Mouse (Mus musculus) ES-E14 (cell line): ENCODE measurements around the gene Slc16a9. TPM values are rescaled to one million over a fixed set of nuclear protein-coding genes. Genes with fewer than 3 reads are reported as not detected.
"Not testable (repeated sequence)": the region's sequence is repeated elsewhere in the genome, so short reads cannot be mapped to it uniquely, and the experiment has no call there.

Experiments used
- DNase-seq: peaks from one replicate; pipeline ENCODE4 v3.0.0-alpha.2; 2013; ENCODE audit warnings: low read depth, low spot score
- H3K27ac ChIP-seq: 2 replicates; pipeline ENCODE4 v1.5.1; 2012; ENCODE audit warnings: low read depth, mild to moderate bottlenecking, low read length, moderate library complexity, mixed read lengths; ENCODE audit not compliant: poor library complexity, insufficient read depth, severe bottlenecking
- H3K36me3 ChIP-seq: 2 replicates; pipeline ENCODE4 v1.6.1; 2012; ENCODE audit warnings: mild to moderate bottlenecking, low read length, moderate library complexity, mixed read lengths; ENCODE audit not compliant: control insufficient read depth, poor library complexity, insufficient read depth, severe bottlenecking
- H3K4me1 ChIP-seq, 2 experiments: fragments of 150-350 bp in 1 of 2; sonication (generic) in 1 of 2; 2 replicates each; pipeline ENCODE4 v1.6.1; 2012; ENCODE audit warnings: low read length in 2 of 2, mild to moderate bottlenecking in 1 of 2, mixed read lengths in 1 of 2; ENCODE audit not compliant: control insufficient read depth in 2 of 2, insufficient read depth in 2 of 2, poor library complexity in 1 of 2
- H3K4me3 ChIP-seq, 2 experiments: fragments of 150-350 bp in 1 of 2; sonication (generic) in 1 of 2; 2 replicates each; pipeline ENCODE4 v1.5.1; 2012; ENCODE audit warnings: low read length in 2 of 2, low read depth in 1 of 2, mild to moderate bottlenecking in 1 of 2, mixed read lengths in 1 of 2; ENCODE audit not compliant: insufficient read depth in 1 of 2, poor library complexity in 1 of 2, severe bottlenecking in 1 of 2
- H3K9ac ChIP-seq: 2 replicates; pipeline ENCODE4 v1.6.1; 2012; ENCODE audit warnings: low read depth, mild to moderate bottlenecking, low read length, mixed read lengths; ENCODE audit not compliant: poor library complexity, insufficient read depth, severe bottlenecking
- H3K9me3 ChIP-seq: fragments of 150-350 bp; sonication (generic); 2 replicates; pipeline ENCODE4 v1.6.1; 2012; ENCODE audit warnings: low read depth, mild to moderate bottlenecking, low read length; ENCODE audit not compliant: control insufficient read depth, insufficient read depth
- CHD2 ChIP-seq: IDR thresholded peaks from 2 replicates; pipeline ENCODE4 v1.6.1; 2014; ENCODE audit warnings: mild to moderate bottlenecking, low read depth, low read length, inconsistent platforms
- HCFC1 ChIP-seq: IDR thresholded peaks from 2 replicates; pipeline ENCODE4 v1.6.1; 2012; ENCODE audit warnings: low read length, inconsistent platforms, borderline replicate concordance; ENCODE audit not compliant: insufficient read depth
- MAFK ChIP-seq: IDR thresholded peaks from 2 replicates; pipeline ENCODE4 v1.6.1; 2014; ENCODE audit warnings: mild to moderate bottlenecking, low read depth, low read length, inconsistent platforms; ENCODE audit not compliant: insufficient read depth
- ZC3H11A ChIP-seq: IDR thresholded peaks from 2 replicates; pipeline ENCODE4 v1.6.1; 2012; ENCODE audit warnings: low read depth, mild to moderate bottlenecking, inconsistent platforms, low read length, borderline replicate concordance
- ZNF384 ChIP-seq: IDR thresholded peaks from 2 replicates; pipeline ENCODE4 v1.6.1; 2012; ENCODE audit warnings: low read depth, low read length, inconsistent platforms
- in situ Hi-C, 2 experiments: fragments of 600-800 bp; cut with MboI; formaldehyde crosslinking; loops; one replicate each; pipeline ENCODE4 v1.15.1; 2025; ENCODE audit warnings: low sequenced_read_pairs in 2 of 2, inconsistent platforms in 1 of 2; ENCODE audit not compliant: unreplicated experiment in 2 of 2
- total RNA-seq: library from RNA; depleted of rRNA; stranded (reverse); fragments of 300-350 nt; gene quantifications from 2 replicates; pipeline ENCODE4 v1.2.3, GENCODE M21; 2012

Gene Slc16a9
- total RNA-seq, 1 experiment = 1.3 TPM

GRCm38 (mm10) chr10:70200889-70201500, 43.9 kb upstream of the Slc16a9 start:
- Histone ChIP-seq H3K27ac (no peak overlapping the region), H3K4me1 (peaks cover under 1% of the 10 kb centered on the region in 2 experiments; a peak in 1 of 4 replicates), H3K36me3 (no peaks in the 10 kb centered on the region), H3K4me3 (no peak overlapping the region), H3K9me3 (no peaks in the 10 kb centered on the region), H3K9ac (no peak overlapping the region)
- in situ Hi-C loops = no loop called here
- TF ChIP-seq MAFK (no peak), ZC3H11A (no peak), ZNF384 (no peak), CHD2 (no peak), HCFC1 (no peak)
- no peak for DNase-seq

GRCm38 (mm10) chr10:70204505-70205399, 40.1 kb upstream of the Slc16a9 start, which contains the start of gene Mrln:
Gene Mrln, plus strand, starts transcription at chr10:70204664.
- Histone ChIP-seq H3K36me3 (no peaks in the 10 kb centered on the region), H3K4me3 (no peak within 1 kb of the TSS), H3K27ac (no peak within 1 kb of the TSS), H3K9ac (no peak within 1 kb of the TSS), H3K9me3 (no peaks in the 10 kb centered on the region), H3K4me1 (no peaks in the 10 kb centered on the region)
- DNase-seq = no peak
- in situ Hi-C loops = no loop called here
- no peak for TF ChIP-seq HCFC1

GRCm38 (mm10) chr10:70211281-70211680, 33.6 kb upstream of the Slc16a9 start:
- in situ Hi-C loops = no loop called here
- Histone ChIP-seq H3K27ac (no peak overlapping the region), H3K4me3 (no peak overlapping the region), H3K4me1 (no peaks in the 10 kb centered on the region), H3K36me3 (no peaks in the 10 kb centered on the region), H3K9me3 (no peaks in the 10 kb centered on the region), H3K9ac (no peak overlapping the region)
- no peak for DNase-seq
- TF ChIP-seq ZC3H11A (no peak), CHD2 (no peak), ZNF384 (no peak), MAFK (no peak), HCFC1 (no peak)

- H3K27ac ChIP-seq = no peak overlapping the region
- H3K9ac ChIP-seq = no peak overlapping the region
- no peak for DNase-seq
- H3K9me3 ChIP-seq = no peaks in the 10 kb centered on the region
- no peaks in the 10 kb centered on the region for H3K36me3 ChIP-seq
- in situ Hi-C loops = no loop called here
- H3K4me1 ChIP-seq = no peaks in the 10 kb centered on the region
- no peak for TF ChIP-seq ZC3H11A
- no peak overlapping the region for H3K4me3 ChIP-seq
Observed at GRCm38 (mm10) chr10:70220971-70221370, 23.9 kb upstream of the Slc16a9 start.

- H3K27ac ChIP-seq, in situ Hi-C loops, H3K9me3 ChIP-seq, H3K9ac ChIP-seq, H3K4me3 ChIP-seq, H3K36me3 ChIP-seq, H3K4me1 ChIP-seq, DNase-seq: not testable (repeated sequence)
Observed at GRCm38 (mm10) chr10:70222231-70222630, 22.7 kb upstream of the Slc16a9 start.
